Mouse (Mus musculus): ENCODE measurements around the gene Aif1. TPM values are rescaled to one million over a fixed set of nuclear protein-coding genes. Genes with fewer than 3 reads are reported as not detected.
A peak's percentile ranks its signal among the peaks of the same experiment; 100 is the strongest.

Aif1 gene
- polyA plus RNA-seq, 1 experiment from 2014 or later = 34.1 TPM

DNA sequence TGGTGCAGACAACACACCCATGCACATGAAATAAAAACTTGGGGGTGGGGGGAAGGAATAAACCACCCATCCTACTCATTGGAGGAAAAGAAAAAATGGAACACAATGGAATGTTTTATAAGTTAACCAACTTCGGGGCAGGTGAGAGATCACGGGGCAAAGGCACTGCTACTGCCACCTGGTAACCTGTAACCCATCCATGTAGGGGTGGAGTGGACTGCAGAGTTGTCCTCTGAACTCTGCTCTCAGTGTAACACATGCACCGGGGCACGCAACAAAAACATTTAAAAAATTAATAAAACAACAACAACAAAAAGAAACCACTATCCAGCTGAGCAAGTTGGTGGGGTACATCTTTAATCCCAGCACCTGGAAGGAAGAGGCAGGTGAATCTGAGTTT lies 23.7 kb downstream of the Aif1 start:
- Histone ChIP-seq H3K27ac (ENCODE audit: low read depth) (no peak overlapping the region), H3K9ac (replicated peaks) (no peak overlapping the region), H3K4me1 (ENCODE audit: insufficient read depth) (0 out of 2 replicates have a peak, but pooled peaks cover 2% of the 10 kb centered on the region), H3K4me2 (ENCODE audit: low read depth, low read length) (no peak overlapping the region), H3K9me3 (ENCODE audit: low read length) (no peaks in the 10 kb centered on the region), H3K36me3 (replicated peaks; ENCODE audit: insufficient read depth, low read length) (peaks cover 90% of the 10 kb centered on the region), H3K27me3 (ENCODE audit: insufficient read depth, low read length) (no peaks in the 10 kb centered on the region), H3K4me3 (ENCODE audit: low read depth, low read length) (no peak overlapping the region)
- ATAC-seq = no peak
- no peak for DNase-seq
- 90% methylated on average over 4 of the region's 4 CpGs for WGBS (ENCODE audit: insufficient replicate concordance)
- TF ChIP-seq CTCF (IDR thresholded peaks at IDR 0.05; ENCODE audit: low read depth) = no peak
- TF ChIP-seq EP300 (IDR thresholded peaks at IDR 0.05; ENCODE audit: low read depth) = no peak

DNA sequence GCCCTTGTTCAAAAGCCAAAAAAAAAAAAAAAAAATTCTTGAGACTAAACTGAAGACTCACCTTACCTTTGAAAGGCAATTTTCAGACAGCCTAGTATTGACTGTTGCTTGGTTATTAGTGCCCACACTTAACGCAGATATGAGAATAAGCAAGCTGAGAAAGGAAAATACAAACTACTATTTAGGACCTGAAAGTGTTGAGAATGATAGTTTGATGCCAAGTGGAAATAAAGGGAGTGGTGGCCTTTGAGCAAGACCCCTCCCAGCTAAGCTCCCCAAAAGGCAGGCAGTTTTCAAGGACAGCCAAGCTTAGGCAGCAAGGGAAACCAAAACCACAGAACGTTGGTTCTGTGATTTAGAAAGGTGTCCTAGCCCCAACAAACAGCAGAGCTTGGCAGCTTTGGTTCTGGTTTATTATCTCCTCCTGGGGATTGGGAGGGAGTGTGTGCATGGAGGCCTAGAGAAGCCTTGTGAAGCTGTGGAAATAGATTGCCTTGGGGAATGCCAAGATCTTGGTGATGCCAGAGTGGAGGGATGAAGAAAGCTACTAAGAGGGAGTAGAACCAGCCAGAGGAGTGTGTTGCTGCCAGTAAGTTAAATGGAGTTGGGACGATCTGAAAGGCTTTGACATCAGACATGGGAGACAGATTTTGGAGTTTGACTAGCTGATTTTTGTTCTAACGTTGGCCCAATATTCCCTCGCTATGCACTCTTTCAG lies 27.8 kb downstream of the Aif1 start:
- Histone ChIP-seq H3K4me1 (ENCODE audit: insufficient read depth) (0 out of 2 replicates have a peak, but pooled peaks cover 2% of the 10 kb centered on the region), H3K27ac (ENCODE audit: low read depth) (no peak overlapping the region), H3K36me3 (replicated peaks; ENCODE audit: insufficient read depth, low read length) (peaks cover 90% of the 10 kb centered on the region), H3K9ac (replicated peaks) (no peak overlapping the region), H3K27me3 (ENCODE audit: insufficient read depth, low read length) (no peaks in the 10 kb centered on the region), H3K4me3 (ENCODE audit: low read depth, low read length) (no peak overlapping the region), H3K9me3 (ENCODE audit: low read length) (no peaks in the 10 kb centered on the region), H3K4me2 (ENCODE audit: low read depth, low read length) (no peak overlapping the region)
- DNase-seq (no peak), ATAC-seq (0 out of 2 replicates have a peak, but pooled peaks have one; percentile 4)
- TF ChIP-seq CTCF (IDR thresholded peaks at IDR 0.05; ENCODE audit: low read depth) = no peak
- TF ChIP-seq EP300 (IDR thresholded peaks at IDR 0.05; ENCODE audit: low read depth) = no peak
- WGBS (ENCODE audit: insufficient replicate concordance) = 63% methylated on average over 5 of the region's 5 CpGs

DNA sequence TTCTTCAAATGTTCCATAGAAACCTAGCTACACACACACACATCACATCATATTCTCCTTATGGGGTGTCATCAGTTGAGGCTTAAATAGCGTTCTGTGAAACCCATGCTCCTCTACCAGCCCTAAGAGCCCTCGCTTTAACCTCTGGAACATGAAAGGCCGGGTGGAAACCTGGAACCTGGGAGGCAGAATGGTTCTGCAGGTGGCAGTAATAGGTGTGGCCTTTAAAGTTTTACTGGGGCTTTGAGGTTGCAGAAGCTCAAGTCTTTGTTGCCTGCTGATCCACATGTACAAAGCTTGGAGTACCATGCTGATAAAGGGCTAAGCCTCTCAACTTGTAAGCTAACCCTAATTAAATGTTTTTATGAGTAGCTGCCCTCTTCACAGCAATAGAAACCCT lies 28.5 kb downstream of the Aif1 start:
- H3K4me1 ChIP-seq (ENCODE audit: insufficient read depth) = 0 out of 2 replicates have a peak, but pooled peaks cover 2% of the 10 kb centered on the region
- DNase-seq (no peak), ATAC-seq (no peak)
- H3K9me3 ChIP-seq (ENCODE audit: low read length) = no peaks in the 10 kb centered on the region
- 63% methylated on average over 3 of the region's 3 CpGs for WGBS (ENCODE audit: insufficient replicate concordance)
- H3K4me2 ChIP-seq (ENCODE audit: low read depth, low read length) = no peak overlapping the region
- peaks cover 90% of the 10 kb centered on the region for H3K36me3 ChIP-seq (replicated peaks; ENCODE audit: insufficient read depth, low read length)
- TF ChIP-seq CTCF (IDR thresholded peaks at IDR 0.05; ENCODE audit: low read depth) (no peak), EP300 (IDR thresholded peaks at IDR 0.05; ENCODE audit: low read depth) (no peak)
- H3K27ac ChIP-seq (ENCODE audit: low read depth) = no peak overlapping the region
- no peak overlapping the region for H3K9ac ChIP-seq (replicated peaks)
- H3K4me3 ChIP-seq (ENCODE audit: low read depth, low read length) = no peak overlapping the region
- no peaks in the 10 kb centered on the region for H3K27me3 ChIP-seq (ENCODE audit: insufficient read depth, low read length)

DNA sequence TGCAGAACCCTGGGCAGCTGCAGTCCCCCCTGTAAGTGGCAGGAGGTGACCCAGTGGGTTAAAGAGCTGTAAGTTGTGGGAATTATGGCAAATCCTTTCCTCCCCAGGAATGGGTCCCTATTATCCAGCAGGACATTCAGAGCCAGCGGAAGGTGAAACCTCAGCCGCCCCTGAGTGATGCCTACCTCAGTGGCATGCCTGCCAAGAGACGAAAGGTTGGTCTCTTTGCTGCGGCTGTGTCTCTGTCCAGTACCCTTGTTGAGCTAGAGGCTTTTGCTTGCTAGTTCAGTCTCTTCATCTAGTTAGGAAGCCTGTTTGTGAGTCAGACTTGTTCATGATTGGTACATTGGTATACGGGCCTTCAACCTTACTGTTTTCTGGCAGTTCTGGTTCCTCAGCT lies 29.7 kb downstream of the Aif1 start:
- no peaks in the 10 kb centered on the region for H3K27me3 ChIP-seq (ENCODE audit: insufficient read depth, low read length)
- TF ChIP-seq CTCF (IDR thresholded peaks at IDR 0.05; ENCODE audit: low read depth) = no peak
- TF ChIP-seq EP300 (IDR thresholded peaks at IDR 0.05; ENCODE audit: low read depth) = no peak
- H3K36me3 ChIP-seq (replicated peaks; ENCODE audit: insufficient read depth, low read length) = peaks cover 92% of the 10 kb centered on the region
- no peak overlapping the region for H3K9ac ChIP-seq (replicated peaks)
- ATAC-seq (no peak), DNase-seq (no peak)
- H3K4me2 ChIP-seq (ENCODE audit: low read depth, low read length) = no peak overlapping the region
- no peaks in the 10 kb centered on the region for H3K9me3 ChIP-seq (ENCODE audit: low read length)
- 0 out of 2 replicates have a peak, but pooled peaks cover 2% of the 10 kb centered on the region for H3K4me1 ChIP-seq (ENCODE audit: insufficient read depth)
- WGBS (ENCODE audit: insufficient replicate concordance) = 87% methylated on average over 5 of the region's 5 CpGs
- no peak overlapping the region for H3K27ac ChIP-seq (ENCODE audit: low read depth)
- no peak overlapping the region for H3K4me3 ChIP-seq (ENCODE audit: low read depth, low read length)

DNA sequence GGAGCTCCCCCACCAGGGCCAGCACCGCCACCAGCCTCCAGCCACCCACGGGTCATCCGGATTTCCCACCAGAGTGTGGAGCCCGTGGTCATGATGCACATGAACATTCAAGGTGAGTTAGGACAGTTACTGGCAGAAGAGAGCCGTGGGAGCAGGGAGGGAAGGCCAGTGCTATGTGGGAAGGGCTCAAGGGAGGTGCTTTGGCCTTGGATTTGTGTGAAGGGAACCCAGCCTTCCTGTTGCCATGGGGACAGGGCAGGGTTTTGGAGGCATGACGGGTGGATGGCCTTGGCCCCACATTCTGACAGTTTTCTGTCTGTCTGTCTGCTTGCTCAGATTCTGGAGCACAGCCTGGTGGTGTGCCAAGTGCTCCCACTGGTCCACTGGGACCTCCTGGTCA lies 33.9 kb downstream of the Aif1 start:
- Histone ChIP-seq H3K9ac (replicated peaks) (no peak overlapping the region), H3K27me3 (ENCODE audit: insufficient read depth, low read length) (no peaks in the 10 kb centered on the region), H3K4me1 (ENCODE audit: insufficient read depth) (peaks cover 4% of the 10 kb centered on the region), H3K4me2 (ENCODE audit: low read depth, low read length) (no peak overlapping the region), H3K4me3 (ENCODE audit: low read depth, low read length) (no peak overlapping the region), H3K36me3 (replicated peaks; ENCODE audit: insufficient read depth, low read length) (peaks cover 91% of the 10 kb centered on the region), H3K9me3 (ENCODE audit: low read length) (no peaks in the 10 kb centered on the region), H3K27ac (ENCODE audit: low read depth) (no peak overlapping the region)
- ATAC-seq (no peak), DNase-seq (no peak)
- TF ChIP-seq EP300 (IDR thresholded peaks at IDR 0.05; ENCODE audit: low read depth) = no peak
- TF ChIP-seq CTCF (IDR thresholded peaks at IDR 0.05; ENCODE audit: low read depth) = no peak
- 72% methylated on average over 6 of the region's 6 CpGs for WGBS (ENCODE audit: insufficient replicate concordance)

DNA sequence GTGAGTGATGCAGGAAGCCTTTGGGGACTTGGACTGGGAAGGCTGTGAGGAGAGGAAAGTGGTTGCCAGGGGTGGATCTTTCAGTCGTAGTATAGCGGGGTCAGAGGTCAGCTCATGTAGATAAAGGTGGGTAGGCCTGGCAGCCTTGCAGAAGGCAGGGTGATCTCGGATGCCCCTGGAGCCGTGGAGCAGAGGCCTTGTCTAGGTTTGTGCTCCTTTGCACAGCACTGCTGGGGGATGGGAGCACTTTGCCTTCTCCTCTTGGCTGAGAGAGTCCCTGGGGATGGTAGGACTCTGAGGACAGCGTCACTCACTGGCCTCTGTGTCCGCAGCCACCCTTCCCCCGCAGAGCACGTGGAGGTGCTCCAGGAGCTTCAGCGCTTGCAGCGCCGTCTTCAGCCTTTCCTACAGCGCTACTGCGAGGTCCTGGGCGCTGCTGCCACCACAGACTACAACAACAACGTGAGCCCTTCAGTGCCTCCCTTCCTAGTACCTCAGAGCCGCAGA lies 35.3 kb downstream of the Aif1 start:
- no peak for TF ChIP-seq EP300 (IDR thresholded peaks at IDR 0.05; ENCODE audit: low read depth)
- TF ChIP-seq CTCF (IDR thresholded peaks at IDR 0.05; ENCODE audit: low read depth) = no peak
- H3K36me3 ChIP-seq (replicated peaks; ENCODE audit: insufficient read depth, low read length) = peaks cover 77% of the 10 kb centered on the region
- peaks cover 9% of the 10 kb centered on the region for H3K4me1 ChIP-seq (ENCODE audit: insufficient read depth)
- no peaks in the 10 kb centered on the region for H3K9me3 ChIP-seq (ENCODE audit: low read length)
- no peak overlapping the region for H3K27ac ChIP-seq (ENCODE audit: low read depth)
- no peak overlapping the region for H3K4me2 ChIP-seq (ENCODE audit: low read depth, low read length)
- ATAC-seq (no peak), DNase-seq (no peak)
- no peak overlapping the region for H3K9ac ChIP-seq (replicated peaks)
- 74% methylated on average over 16 of the region's 16 CpGs for WGBS (ENCODE audit: insufficient replicate concordance)
- no peaks in the 10 kb centered on the region for H3K27me3 ChIP-seq (ENCODE audit: insufficient read depth, low read length)
- no peak overlapping the region for H3K4me3 ChIP-seq (ENCODE audit: low read depth, low read length)
